Mouse (Mus musculus) heart, adult 9 months (tissue): Measurements from ENCODE around the gene Acnat1.
A peak's percentile ranks its signal among the peaks of the same experiment; 100 is the strongest.
"Not testable (repeated sequence)": the region's sequence is repeated elsewhere in the genome, so short reads cannot be mapped to it uniquely, and the experiment has no call there.

ENCODE experiments used
- DNase-seq, 2 experiments: peaks; one replicate each; pipeline ENCODE4 v3.0.0; 2022; ENCODE audit warnings: low spot score in 2 of 2

Gene Acnat1

DNA sequence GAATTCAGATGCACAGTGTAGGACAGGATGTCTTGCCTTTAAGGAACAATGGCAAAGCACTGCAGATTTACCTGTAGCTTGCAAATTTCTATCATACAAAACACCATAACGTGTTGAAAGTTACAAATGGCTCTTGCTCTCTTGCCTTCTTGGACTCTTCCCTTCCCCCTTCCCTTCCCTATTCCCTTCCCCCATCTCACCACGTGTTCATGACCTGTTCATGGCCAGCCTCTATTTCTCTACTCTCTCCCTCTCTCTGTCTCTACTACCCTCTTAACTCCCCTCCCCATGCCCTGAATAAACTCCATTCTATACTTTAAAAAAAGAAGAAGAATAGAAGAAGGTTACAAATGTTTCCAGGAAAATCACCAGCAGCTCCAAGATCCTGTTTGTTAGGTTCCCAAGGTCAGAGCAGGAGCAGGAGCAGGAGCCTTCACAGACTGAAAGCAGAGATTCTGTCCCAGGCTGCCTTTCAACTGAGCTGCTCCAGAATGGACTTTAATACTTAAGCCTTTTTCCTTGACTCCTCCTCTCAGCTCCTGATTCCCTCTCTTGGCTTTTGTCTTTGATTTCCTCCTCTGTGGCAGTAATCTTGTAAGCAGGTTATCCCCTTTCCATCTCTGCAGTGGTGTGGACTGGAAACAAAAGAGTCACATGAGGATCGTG lies at the start of gene Acnat1:
Gene Acnat1 (minus strand): TSS at position 478 of the 666 bp plus-strand sequence.
- DNase-seq: no peak

DNA sequence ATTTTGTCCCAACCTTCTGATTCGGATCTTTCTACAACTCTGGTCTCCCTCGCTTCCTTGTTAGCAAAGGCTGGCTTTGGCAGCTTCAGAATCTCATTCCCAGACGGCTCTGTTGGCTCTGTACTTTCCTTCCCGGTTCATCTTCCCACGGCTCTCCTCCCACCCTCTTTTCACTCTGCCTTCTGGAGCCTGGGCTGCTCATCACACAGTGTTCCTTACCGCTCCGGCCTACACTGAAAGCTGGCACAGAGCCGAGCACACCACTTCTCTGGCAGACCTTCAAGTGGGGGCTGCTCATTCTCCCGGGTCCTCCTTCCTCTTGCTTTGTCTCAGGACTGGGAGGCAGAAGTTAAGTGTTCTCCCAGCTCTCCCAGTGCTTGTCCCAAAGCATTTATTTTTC lies 48.9 kb upstream of the Acnat1 start:
- peak in 1 of 2 experiments; percentile 19 for DNase-seq

DNA sequence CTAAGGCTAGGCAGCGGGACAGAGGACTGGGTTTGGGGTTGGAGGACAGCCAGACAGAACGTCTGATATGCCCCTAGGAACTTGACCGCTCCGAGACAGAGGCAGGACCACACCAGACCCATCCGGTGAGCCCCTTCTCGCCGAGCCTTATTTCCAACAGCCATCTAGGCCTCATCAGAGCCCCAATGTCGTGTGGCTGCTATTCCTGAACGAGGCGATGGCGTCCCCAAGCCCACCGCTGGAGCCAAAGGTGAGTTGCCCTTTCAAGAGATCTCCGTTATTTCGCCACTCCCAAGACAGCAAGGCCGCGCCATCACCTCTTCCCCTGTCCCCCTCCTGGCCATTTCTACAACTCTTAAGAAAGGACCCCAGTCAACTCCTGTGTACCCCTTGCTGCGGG lies 47.6 kb upstream of the Acnat1 start:
- DNase-seq: no peak

DNA sequence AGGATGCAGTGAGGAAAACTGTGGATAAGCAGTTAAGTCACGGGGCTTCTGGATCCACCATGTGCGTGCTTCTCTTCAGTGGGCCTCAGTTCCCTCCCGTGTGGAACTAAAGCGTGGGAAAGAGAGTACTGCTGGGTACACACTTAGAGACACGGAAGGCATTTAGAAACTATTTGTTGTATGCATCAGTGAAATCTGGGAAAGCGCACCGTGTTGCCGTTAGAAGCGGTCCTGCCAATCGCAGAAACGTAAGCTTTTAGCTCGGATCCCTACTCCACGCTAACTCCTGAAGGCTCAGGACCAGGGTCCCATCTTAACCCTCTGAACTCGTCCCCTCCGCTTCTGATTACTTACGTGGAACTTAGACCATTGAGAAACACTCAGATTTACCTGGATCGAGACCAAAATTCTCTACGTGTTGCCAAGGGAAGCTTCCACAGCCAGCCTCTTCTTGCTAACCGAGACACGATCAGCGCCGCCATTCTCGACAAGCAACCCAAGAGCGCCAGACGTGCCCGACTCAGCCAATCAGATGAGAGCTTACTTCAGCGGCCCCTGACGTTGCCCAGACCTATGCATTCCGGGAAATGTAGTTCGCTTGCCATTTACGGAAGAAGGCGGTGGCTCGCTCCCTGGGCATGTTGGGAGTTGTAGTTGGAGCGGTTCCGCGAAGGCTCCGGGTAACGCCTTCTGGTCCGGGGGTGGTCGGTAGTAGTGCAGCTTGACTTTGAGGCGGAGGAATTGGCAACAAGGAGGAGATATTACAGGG lies 47.0 kb upstream of the Acnat1 start, which contains the start of the genes Mrpl50 and Zfp189:
Gene Mrpl50 (minus strand): TSS at position 522 of the 769 bp plus-strand sequence.
Gene Zfp189 (plus strand): TSS at position 605 of the 769 bp plus-strand sequence.
- peak; percentile 96 to 97 for DNase-seq

DNA sequence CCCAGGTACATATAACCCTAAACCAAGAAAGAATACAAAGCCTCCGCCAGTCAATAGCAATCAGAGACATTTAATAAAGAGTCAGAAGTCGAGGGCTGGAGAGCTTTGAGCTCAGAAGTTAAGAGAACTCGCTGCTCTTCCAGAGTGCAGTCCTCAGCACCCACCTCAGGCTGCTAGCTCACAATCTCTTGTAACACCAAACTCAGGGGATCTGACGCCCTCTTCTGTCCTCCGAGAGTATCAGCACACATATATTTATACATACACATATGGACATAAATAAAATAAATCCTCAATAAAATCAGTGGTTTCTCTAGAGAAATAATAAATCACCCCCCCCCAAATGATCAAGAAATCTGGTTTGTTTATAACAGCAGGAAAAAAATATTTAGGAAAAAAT lies 45.8 kb upstream of the Acnat1 start:
- no peak for DNase-seq

DNA sequence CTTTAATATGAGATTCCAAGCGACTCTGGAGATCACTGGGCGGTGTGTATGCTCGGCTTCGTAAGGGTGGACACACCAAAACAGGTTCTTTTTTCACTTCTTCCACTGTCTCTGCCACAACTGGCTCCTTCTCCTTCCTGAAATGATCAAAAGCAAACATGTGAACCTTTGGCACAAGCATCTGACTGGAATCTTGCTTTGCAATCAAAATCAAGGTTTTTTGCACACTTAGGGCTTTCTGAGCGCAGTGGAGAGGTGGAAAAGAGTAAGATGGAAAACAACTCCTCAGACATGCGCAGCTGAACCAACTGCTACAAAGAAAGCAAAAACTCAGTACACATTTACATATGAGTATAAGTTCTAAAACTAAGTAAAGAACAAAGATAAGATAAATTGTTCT lies 40.7 kb upstream of the Acnat1 start:
- no peak for DNase-seq

DNA sequence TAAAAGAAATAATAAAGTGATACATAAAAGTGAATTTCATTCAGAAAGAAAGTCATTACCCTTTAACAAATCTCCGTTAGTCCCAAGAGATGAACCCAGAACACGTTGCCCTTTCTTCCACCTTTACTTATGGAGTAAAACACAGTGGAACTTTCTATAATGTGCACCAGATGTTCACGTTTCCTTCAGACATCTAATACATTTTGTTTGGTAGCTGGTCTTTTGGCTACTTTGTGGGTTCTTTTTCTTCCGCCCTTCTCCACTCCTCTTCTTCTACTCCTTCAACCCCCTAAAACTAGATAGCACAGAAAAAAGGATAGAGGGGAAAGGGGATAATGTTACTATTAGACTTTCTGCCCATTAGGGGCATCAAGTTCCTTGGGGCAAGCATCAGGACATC lies 38.9 kb upstream of the Acnat1 start:
- DNase-seq: no peak

DNA sequence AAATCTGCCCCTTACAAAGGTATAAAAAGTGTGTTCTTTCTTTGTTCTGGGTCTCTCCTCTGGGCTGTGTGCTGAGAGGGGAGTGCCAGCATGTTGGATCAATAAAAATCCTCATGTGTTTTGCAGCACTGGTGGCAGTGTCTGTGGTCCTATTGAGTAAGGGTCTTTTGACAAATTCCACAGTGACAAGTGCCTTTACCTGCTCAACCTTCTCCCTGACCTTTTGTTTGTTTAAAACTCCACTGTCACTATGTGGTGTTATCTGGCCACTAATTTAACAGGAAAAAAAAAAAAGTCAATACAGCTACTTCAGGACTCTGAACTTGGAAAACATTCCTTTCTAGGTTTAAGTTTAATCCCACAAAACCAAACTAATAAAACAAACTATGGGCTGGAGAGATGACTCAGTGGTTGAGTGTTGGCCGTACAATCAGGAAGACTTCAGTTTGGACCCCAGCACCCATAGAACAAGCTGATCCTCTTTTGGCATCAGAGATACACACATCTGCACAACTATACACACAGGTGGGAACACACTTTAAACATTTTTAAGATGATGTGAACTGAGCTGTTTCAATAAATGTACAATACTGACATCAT lies 36.6 kb upstream of the Acnat1 start:
- DNase-seq: not testable (repeated sequence)

DNA sequence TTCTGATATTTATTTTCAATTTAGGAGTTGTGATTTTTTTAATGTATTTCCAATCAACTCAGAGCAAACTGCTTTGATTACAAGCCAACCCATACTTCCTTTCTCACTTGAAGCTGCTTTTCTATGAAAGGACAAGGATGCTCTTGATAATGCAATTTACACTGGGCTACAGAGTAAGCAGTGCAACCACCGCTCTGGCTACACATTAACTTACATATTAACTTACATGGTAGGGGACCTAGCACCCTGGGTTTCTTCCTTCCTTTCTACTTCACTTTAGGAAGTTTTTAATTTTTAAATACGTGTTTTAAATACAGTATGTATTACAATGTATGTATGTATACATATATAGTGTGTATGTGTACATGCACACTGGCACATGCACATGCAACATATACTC lies 35.5 kb upstream of the Acnat1 start:
- no peak for DNase-seq

DNA sequence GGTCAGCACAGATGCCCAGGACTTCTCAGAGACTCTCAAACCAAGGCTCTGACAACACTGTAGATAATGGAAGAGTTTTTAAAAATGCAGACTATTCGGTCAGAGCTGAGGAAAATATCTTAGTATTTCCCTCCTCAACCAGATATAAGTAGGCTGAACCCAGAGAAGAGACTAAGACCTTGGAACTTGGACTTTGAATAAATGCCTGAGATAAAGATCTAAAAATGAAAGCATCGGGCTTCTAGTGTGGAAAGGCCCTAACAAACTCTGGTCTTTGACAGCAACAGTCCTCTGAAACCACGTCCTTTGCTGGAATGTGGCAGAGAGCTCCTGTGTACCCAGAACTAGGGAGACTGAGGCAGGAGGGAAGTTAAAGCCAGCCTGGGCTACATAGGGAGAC lies 32.7 kb upstream of the Acnat1 start, which contains the start of gene Baat:
Gene Baat (minus strand): TSS at position 172 of the 400 bp plus-strand sequence.
- DNase-seq: no peak

DNA sequence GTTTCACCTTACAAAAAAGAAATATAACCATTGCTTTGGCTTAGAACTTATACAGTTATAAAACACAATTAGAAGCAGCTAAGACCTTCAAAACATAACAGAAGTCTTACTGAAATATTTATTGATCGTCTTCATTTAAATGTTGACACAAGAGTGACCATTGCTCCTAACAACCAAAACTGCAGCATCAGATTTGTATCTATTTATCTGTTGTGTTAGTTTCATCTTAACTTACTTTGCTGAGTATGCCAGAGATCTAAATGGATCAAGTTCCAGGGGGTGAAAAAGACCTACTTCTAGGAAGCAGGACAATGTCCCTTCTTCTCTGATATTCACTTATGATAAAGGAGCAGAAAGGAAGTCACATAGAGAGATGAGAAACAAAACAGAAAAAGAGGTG lies 29.9 kb upstream of the Acnat1 start:
- no peak for DNase-seq

DNA sequence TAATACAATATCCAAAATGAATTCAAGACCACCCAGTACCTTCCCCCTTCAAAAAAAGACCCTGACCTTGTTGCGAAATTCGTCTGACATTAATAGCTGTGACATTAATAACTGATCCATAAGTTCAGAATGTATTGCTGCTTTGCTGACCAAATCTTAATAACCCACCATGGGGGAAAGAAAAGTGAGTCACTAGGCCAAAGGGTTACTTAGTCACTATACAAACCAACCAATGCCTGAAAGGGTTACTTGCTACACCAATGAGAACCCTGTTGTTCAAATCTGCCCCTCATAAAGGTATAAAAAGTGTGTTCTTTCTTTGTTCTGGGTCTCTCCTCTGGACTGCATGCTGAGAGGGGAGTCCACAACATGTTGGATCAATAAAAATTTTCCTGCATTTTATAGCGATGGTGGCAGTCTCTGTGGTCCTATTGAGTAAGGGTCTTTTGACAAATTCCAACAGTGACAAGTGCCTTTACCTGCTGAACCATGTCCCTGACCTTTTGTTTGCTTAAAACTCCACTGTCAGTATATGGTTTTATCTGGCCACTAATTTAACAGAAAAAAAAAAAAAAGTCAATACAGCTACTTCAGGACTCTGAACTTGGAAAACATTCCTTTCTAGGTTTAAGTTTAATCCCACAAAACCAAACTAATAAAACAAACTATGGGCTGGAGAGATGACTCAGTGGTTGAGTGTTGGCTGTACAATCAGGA lies 12.4 kb upstream of the Acnat1 start:
- not testable (repeated sequence) for DNase-seq

DNA sequence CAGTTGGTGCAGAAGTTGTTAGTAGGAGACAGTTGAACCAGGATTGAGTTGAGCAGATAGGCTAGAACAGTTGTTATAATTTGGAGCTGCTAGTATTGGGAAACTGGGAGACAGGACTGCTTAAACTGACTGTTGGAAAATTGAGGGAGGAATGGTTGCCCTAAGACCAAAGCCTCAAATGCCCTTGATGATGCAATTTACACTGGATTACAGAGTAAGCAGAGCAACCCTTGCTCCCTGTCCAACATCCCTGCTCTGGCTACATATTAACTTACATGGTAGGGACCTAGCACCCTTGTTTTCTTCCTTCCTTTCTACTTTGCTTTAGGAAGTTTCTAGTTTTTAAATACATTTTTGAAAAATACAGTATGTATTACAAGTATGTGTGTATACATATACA lies 11.7 kb upstream of the Acnat1 start:
- no peak for DNase-seq

DNA sequence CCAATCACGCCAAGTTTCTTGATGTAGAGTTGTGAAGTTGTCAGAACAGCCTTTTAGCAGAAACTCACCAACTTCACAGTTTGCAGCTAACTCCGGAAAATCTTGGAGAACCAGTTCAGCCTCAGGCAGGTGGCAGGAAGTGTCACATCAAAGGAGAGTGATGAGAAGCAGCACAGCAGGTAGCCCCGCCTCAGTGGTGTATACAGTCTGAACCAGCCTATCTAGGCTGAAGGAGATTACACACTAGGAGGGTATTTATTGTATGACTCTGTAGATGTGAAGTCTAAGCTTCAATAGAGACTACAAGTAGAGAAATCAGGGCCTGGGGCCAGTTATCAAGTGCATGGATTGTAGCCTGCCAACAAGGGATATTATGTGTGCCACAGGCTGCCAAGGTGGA lies 7.2 kb upstream of the Acnat1 start:
- DNase-seq: no peak

DNA sequence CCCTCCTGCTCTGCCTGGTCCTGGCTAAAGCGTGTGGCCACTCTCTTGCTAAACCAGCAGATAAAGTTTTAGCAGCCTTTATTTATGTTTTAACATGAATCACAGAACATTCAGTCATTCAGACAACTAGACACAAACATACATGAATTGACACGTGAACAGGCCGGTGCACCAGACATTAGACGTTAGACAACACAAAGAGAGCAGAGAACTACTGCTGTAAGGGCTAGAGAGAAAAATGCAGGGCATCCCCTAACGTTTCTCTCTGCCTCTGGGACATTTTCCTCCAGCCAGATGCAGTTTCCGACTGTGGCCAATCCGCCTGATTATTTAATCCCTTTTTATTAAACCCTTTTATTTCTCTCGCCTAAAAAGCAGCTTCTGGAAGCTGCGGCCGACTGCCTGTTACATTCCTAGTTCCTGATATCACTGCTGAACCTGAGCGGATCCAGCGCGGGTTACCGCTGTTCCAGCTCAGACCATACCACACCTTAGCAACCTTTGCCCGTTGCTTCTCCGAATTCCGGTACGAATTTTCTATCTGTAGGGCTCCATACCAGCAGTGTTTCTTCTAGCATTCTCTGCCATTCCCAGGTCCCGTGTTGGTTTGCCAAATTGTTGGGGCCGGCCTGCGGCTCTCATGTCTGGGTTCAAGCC lies 6.5 kb upstream of the Acnat1 start:
- no peak for DNase-seq

DNA sequence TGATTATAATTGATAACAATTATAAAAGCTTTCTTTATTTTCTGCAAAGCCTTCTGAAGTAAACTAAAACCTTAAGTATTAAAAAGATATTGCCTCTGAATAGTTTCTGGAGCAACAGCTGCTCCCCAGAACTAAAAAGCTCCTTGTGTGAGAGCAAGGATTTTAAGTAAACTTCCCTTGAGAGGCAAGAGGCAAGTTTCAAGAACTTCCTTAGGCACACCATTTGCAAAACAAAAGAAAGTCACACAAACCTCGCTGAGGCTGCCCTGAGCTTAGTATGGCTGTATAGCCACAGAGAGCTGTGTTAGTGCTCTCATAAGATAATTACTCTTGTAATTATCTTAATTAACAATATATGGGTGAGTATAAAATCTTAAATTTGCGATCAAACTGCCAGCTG lies 5.3 kb upstream of the Acnat1 start:
- DNase-seq: not testable (repeated sequence)

DNA sequence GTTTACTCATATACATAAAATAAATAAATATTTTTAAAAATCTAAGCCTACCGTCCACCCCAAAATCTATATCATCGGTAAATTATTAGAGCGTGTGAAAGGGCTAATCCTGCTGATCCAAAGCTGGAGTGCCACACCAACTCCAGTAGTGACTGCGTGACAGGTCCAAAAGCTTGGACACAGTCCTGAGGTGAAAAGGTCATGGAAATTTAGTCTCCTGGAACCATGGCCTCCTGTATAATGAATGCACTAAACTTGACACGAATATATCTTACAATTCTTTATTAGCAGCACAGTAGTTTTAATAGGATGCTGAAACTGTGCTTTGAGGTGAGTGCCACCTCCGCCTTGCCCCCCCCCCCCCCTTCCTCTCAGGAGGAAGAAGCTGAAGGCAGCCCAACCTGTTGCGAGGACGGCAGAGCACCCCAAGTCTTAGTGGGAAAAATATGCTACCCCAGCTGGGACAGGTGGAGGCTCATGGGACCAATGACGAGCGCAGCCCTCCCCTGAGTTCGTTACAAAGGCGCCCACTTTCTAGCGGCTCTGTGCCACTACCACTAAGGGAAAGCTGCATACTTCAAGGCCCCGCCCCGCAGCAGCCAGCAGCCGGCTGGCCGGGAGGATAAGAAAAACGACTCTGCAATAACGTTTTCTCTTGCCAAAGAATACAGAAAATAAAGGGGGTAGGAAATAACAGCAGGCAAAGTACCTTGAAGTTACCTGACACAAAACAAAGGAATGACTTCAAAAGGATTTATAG lies 4.6 kb upstream of the Acnat1 start:
- DNase-seq: no peak

DNA sequence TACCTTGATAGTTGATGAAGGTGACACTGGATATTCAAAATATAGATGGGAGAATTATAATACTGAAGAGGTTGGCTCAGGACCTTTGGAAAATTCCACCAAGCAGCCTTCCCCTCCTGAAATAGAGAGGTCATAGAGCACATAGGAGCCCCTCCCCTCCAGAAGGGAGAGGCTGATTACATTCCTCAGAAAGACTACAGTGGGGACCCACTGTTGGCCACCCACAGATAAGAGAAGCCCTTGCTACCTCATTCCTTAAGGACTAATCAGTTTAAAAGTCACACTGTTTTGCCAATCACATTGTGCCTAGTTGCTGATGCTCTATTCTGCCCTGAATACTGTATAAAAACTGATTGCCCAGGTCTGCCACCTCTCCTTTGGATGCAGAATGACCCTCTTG lies 871 bp upstream of the Acnat1 start:
- DNase-seq: no peak

DNA sequence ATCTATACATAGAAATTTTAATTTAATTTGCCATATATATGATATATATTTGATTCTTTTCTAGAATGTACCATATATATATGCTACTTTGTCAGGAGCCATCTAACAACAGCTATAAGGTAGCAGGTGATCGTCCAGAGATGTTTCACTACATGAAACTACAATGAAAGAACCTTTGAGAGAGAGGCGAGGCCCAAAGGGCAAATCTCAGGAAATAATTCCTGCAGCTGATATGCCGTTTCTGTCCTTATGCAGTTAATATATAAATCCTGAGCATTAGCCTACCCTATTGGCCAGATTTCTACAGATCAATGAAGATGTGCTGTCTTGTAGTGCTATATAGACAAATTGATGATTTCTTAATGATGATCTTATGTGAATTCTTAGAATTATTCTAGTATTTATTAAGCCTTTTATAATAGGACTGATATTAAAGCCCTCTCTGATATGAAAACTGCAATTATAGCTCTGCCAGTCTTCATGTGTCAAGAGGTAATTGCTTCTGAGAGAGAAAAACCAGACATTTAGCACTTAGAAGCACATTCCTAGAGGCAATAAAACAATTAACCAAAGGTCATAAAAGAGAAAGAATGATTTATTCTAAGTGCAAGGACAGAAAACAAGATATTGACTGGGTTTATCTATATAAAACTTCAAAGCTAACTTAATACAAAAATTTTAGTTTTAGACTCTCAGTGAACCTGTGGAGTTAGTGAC lies 4.1 kb downstream of the Acnat1 start:
- DNase-seq: no peak

DNA sequence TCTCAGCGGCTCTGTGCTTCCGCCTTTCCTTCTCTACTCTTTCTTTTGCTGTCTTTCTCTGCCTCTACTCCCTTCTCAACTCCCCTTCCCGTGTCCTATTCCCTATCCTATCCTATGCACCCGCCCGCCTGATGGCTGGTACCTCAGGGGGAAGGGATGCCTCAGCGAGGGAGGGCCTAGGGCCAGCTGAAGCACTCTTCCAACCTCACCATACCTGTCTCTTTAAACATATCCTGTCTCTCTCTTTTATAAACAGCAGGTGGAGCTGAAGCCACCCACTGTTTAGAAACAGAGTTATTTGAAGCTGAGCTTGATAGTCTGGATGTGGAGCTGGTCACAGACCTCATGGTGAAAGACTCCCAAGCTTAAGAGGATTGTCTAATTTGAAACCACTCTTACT lies 6.4 kb downstream of the Acnat1 start:
- DNase-seq: no peak
